Mouse (Mus musculus) ES-E14 (cell line): ENCODE data around the gene Sept6. TPM values are rescaled to one million over a fixed set of nuclear protein-coding genes. Genes with fewer than 3 reads are reported as not detected.
"Not testable (repeated sequence)": the region's sequence is repeated elsewhere in the genome, so short reads cannot be mapped to it uniquely, and the experiment has no call there.

ENCODE experiments used
- DNase-seq: peaks from one replicate; pipeline ENCODE4 v3.0.0-alpha.2; 2013; ENCODE audit warnings: low read depth, low spot score
- H3K27ac ChIP-seq: 2 replicates; pipeline ENCODE4 v1.5.1; 2012; ENCODE audit warnings: low read depth, mild to moderate bottlenecking, low read length, moderate library complexity, mixed read lengths; ENCODE audit not compliant: poor library complexity, insufficient read depth, severe bottlenecking
- H3K36me3 ChIP-seq: 2 replicates; pipeline ENCODE4 v1.6.1; 2012; ENCODE audit warnings: mild to moderate bottlenecking, low read length, moderate library complexity, mixed read lengths; ENCODE audit not compliant: control insufficient read depth, poor library complexity, insufficient read depth, severe bottlenecking
- H3K4me1 ChIP-seq, 2 experiments: fragments of 150-350 bp in 1 of 2; sonication (generic) in 1 of 2; 2 replicates each; pipeline ENCODE4 v1.6.1; 2012; ENCODE audit warnings: low read length in 2 of 2, mild to moderate bottlenecking in 1 of 2, mixed read lengths in 1 of 2; ENCODE audit not compliant: control insufficient read depth in 2 of 2, insufficient read depth in 2 of 2, poor library complexity in 1 of 2
- H3K4me3 ChIP-seq, 2 experiments: fragments of 150-350 bp in 1 of 2; sonication (generic) in 1 of 2; 2 replicates each; pipeline ENCODE4 v1.5.1; 2012; ENCODE audit warnings: low read length in 2 of 2, low read depth in 1 of 2, mild to moderate bottlenecking in 1 of 2, mixed read lengths in 1 of 2; ENCODE audit not compliant: insufficient read depth in 1 of 2, poor library complexity in 1 of 2, severe bottlenecking in 1 of 2
- H3K9ac ChIP-seq: 2 replicates; pipeline ENCODE4 v1.6.1; 2012; ENCODE audit warnings: low read depth, mild to moderate bottlenecking, low read length, mixed read lengths; ENCODE audit not compliant: poor library complexity, insufficient read depth, severe bottlenecking
- H3K9me3 ChIP-seq: fragments of 150-350 bp; sonication (generic); 2 replicates; pipeline ENCODE4 v1.6.1; 2012; ENCODE audit warnings: low read depth, mild to moderate bottlenecking, low read length; ENCODE audit not compliant: control insufficient read depth, insufficient read depth
- CHD2 ChIP-seq: IDR thresholded peaks from 2 replicates; pipeline ENCODE4 v1.6.1; 2014; ENCODE audit warnings: mild to moderate bottlenecking, low read depth, low read length, inconsistent platforms
- HCFC1 ChIP-seq: IDR thresholded peaks from 2 replicates; pipeline ENCODE4 v1.6.1; 2012; ENCODE audit warnings: low read length, inconsistent platforms, borderline replicate concordance; ENCODE audit not compliant: insufficient read depth
- MAFK ChIP-seq: IDR thresholded peaks from 2 replicates; pipeline ENCODE4 v1.6.1; 2014; ENCODE audit warnings: mild to moderate bottlenecking, low read depth, low read length, inconsistent platforms; ENCODE audit not compliant: insufficient read depth
- ZC3H11A ChIP-seq: IDR thresholded peaks from 2 replicates; pipeline ENCODE4 v1.6.1; 2012; ENCODE audit warnings: low read depth, mild to moderate bottlenecking, inconsistent platforms, low read length, borderline replicate concordance
- ZNF384 ChIP-seq: IDR thresholded peaks from 2 replicates; pipeline ENCODE4 v1.6.1; 2012; ENCODE audit warnings: low read depth, low read length, inconsistent platforms
- in situ Hi-C, 2 experiments: fragments of 600-800 bp; cut with MboI; formaldehyde crosslinking; loops; one replicate each; pipeline ENCODE4 v1.15.1; 2025; ENCODE audit warnings: low sequenced_read_pairs in 2 of 2, inconsistent platforms in 1 of 2; ENCODE audit not compliant: unreplicated experiment in 2 of 2
- total RNA-seq: library from RNA; depleted of rRNA; stranded (reverse); fragments of 300-350 nt; gene quantifications from 2 replicates; pipeline ENCODE4 v1.2.3, GENCODE M21; 2012

Sept6 gene
- total RNA-seq, 1 experiment, result 6.4 TPM

- Histone ChIP-seq H3K9ac (peak within 1 kb of the TSS; percentile 96), H3K36me3 (no peaks in the 10 kb centered on the region), H3K27ac (peak within 1 kb of the TSS; percentile 80; the same call in 1 of the 2 replicates), H3K4me1 (no peaks in the 10 kb centered on the region), H3K4me3 (peak within 1 kb of the TSS; percentile 88 to 93), H3K9me3 (no peaks in the 10 kb centered on the region)
- no peak for DNase-seq
- no peak for TF ChIP-seq ZC3H11A
- no peak for TF ChIP-seq CHD2
- in situ Hi-C loops, result no loop called here
These were observed 89.1 kb downstream of the Sept6 start, which contains the start of gene Nkrf for GRCm38 (mm10) chrX:36902321-36903114. Nkrf (minus strand) TSS chrX:36902899.

GRCm38 (mm10) chrX:36901655-36902054 lies 89.9 kb downstream of the Sept6 start:
- Histone ChIP-seq H3K27ac (no peak overlapping the region), H3K9me3 (no peaks in the 10 kb centered on the region), H3K4me1 (no peaks in the 10 kb centered on the region), H3K4me3 (peak overlapping the region; percentile 88 to 93; a peak in 3 of 4 replicates), H3K9ac (peak overlapping the region; percentile 96; the same call in 1 of the 2 replicates), H3K36me3 (no peaks in the 10 kb centered on the region)
- DNase-seq, result no peak
- in situ Hi-C loops, result no loop called here
- TF ChIP-seq HCFC1 (no peak), ZNF384 (peak; percentile 62), ZC3H11A (no peak)

GRCm38 (mm10) chrX:36898931-36899330 lies 92.7 kb downstream of the Sept6 start:
- H3K4me1 ChIP-seq, H3K9me3 ChIP-seq, H3K4me3 ChIP-seq, in situ Hi-C loops, DNase-seq, H3K9ac ChIP-seq, H3K27ac ChIP-seq, H3K36me3 ChIP-seq: not testable (repeated sequence)

- H3K9ac ChIP-seq, result no peak overlapping the region
- H3K4me1 ChIP-seq, result no peaks in the 10 kb centered on the region
- H3K4me3 ChIP-seq, result no peak overlapping the region
- TF ChIP-seq ZC3H11A, result peak; percentile 45; the same call in 1 of the 2 replicates
- TF ChIP-seq MAFK, result no peak
- DNase-seq, result peak; percentile 41
- in situ Hi-C loops, result no loop called here
- H3K9me3 ChIP-seq, result no peaks in the 10 kb centered on the region
- H3K27ac ChIP-seq, result no peak overlapping the region
- H3K36me3 ChIP-seq, result peaks cover 2% of the 10 kb centered on the region
These were observed 106.9 kb downstream of the Sept6 start for GRCm38 (mm10) chrX:36884719-36885118.

GRCm38 (mm10) chrX:36874704-36875128 lies 116.9 kb downstream of the Sept6 start:
- no peaks in the 10 kb centered on the region for H3K9me3 ChIP-seq
- peak overlapping the region; percentile 96 for H3K9ac ChIP-seq
- peak overlapping the region; percentile 69 to 91 for H3K4me3 ChIP-seq
- H3K27ac ChIP-seq, result peak overlapping the region; percentile 65
- no peaks in the 10 kb centered on the region; a peak in 1 of 4 replicates for H3K4me1 ChIP-seq
- no peak for TF ChIP-seq ZNF384
- TF ChIP-seq MAFK, result no peak
- TF ChIP-seq HCFC1, result no peak
- no peak for TF ChIP-seq CHD2
- TF ChIP-seq ZC3H11A, result no peak
- in situ Hi-C loops, result no loop called here
- no peak for DNase-seq
- H3K36me3 ChIP-seq, result no peaks in the 10 kb centered on the region
